Mouse (Mus musculus): ENCODE results near the gene Tbpl2.

Gene Tbpl2

GRCm38 (mm10) chr2:24096495-24096894 is at the start of gene Tbpl2:
Gene Tbpl2 (minus strand): TSS chr2:24096595.
- no peak for DNase-seq (ENCODE audit: low read depth, low spot score)

- DNase-seq (ENCODE audit: low read depth, low spot score), result no peak
These were observed 38.0 kb upstream of the Tbpl2 start for GRCm38 (mm10) chr2:24134373-24134772.

GRCm38 (mm10) chr2:24109085-24109484 is 12.7 kb upstream of the Tbpl2 start:
- DNase-seq (ENCODE audit: low read depth, low spot score), result no peak

- DNase-seq (ENCODE audit: low read depth, low spot score), result no peak
These were observed 7.4 kb upstream of the Tbpl2 start for GRCm38 (mm10) chr2:24103619-24104289.

- no peak for DNase-seq (ENCODE audit: low read depth, low spot score)
These were observed 5.5 kb downstream of the Tbpl2 start for GRCm38 (mm10) chr2:24090921-24091320.

- DNase-seq (ENCODE audit: low read depth, low spot score), result no peak
These were observed 45.9 kb downstream of the Tbpl2 start for GRCm38 (mm10) chr2:24050459-24050858.

- DNase-seq (ENCODE audit: low read depth, low spot score), result no peak
These were observed 46.9 kb downstream of the Tbpl2 start, which contains the start of gene Hnmt for GRCm38 (mm10) chr2:24049344-24049990. Gene Hnmt (minus strand): TSS chr2:24049394.

GRCm38 (mm10) chr2:24048480-24049097 is 47.8 kb downstream of the Tbpl2 start:
- DNase-seq (ENCODE audit: low read depth, low spot score), result peak; percentile 30

- DNase-seq (ENCODE audit: low read depth, low spot score), result no peak
These were observed 48.6 kb downstream of the Tbpl2 start for GRCm38 (mm10) chr2:24047551-24048479.

- no peak for DNase-seq (ENCODE audit: low read depth, low spot score)
These were observed 53.5 kb downstream of the Tbpl2 start for GRCm38 (mm10) chr2:24042901-24043300.

- DNase-seq (ENCODE audit: low read depth, low spot score), result no peak
These were observed 55.9 kb downstream of the Tbpl2 start for GRCm38 (mm10) chr2:24040531-24040930.

All from brain, embryonic 18.5 days (tissue).